Mouse (Mus musculus) gastrocnemius, adult 8-10 months (tissue): ENCODE results near the gene Vti1a. TPM values are rescaled to one million over a fixed set of nuclear protein-coding genes. Genes with fewer than 3 reads are reported as not detected.

ENCODE experiments used
- DNase-seq, 2 experiments: peaks; one replicate each; pipeline ENCODE4 v3.0.0; 2022; ENCODE audit warnings: low spot score in 2 of 2
- total RNA-seq, 4 experiments: library from RNA; stranded (reverse); gene quantifications; 2 replicates each; pipeline ENCODE4 v1.2.4; 2022

Gene Vti1a
- total RNA-seq, 4 experiments from 2014 or later, result 17.6 to 21.8 (median 20.6) TPM

- DNase-seq, result no peak
Measured at GRCm38 (mm10) chr19:55559331-55559730, 243.2 kb downstream of the Vti1a start.

- peak in 1 of 2 experiments; percentile 20 for DNase-seq
Measured at GRCm38 (mm10) chr19:55560088-55560682, 244.1 kb downstream of the Vti1a start.

GRCm38 (mm10) chr19:55561469-55561868, 245.4 kb downstream of the Vti1a start:
- DNase-seq, result no peak

GRCm38 (mm10) chr19:55562487-55563147, 246.5 kb downstream of the Vti1a start:
- no peak for DNase-seq

GRCm38 (mm10) chr19:55563148-55563651, 247.1 kb downstream of the Vti1a start:
- DNase-seq, result no peak

GRCm38 (mm10) chr19:55564104-55564938, 248.2 kb downstream of the Vti1a start:
- no peak for DNase-seq

- no peak for DNase-seq
Measured at GRCm38 (mm10) chr19:55565111-55565510, 249.0 kb downstream of the Vti1a start.

GRCm38 (mm10) chr19:55565523-55566369, 249.7 kb downstream of the Vti1a start:
- no peak for DNase-seq

- no peak for DNase-seq
Measured at GRCm38 (mm10) chr19:55569114-55569513, 253.0 kb downstream of the Vti1a start.

GRCm38 (mm10) chr19:55569894-55570293, 253.8 kb downstream of the Vti1a start:
- DNase-seq, result no peak

- DNase-seq, result no peak
Measured at GRCm38 (mm10) chr19:55570520-55571296, 254.6 kb downstream of the Vti1a start.

GRCm38 (mm10) chr19:55571486-55571885, 255.4 kb downstream of the Vti1a start:
- no peak for DNase-seq

GRCm38 (mm10) chr19:55577306-55578042, 261.4 kb downstream of the Vti1a start:
- no peak for DNase-seq

- DNase-seq, result no peak
Measured at GRCm38 (mm10) chr19:55578094-55579085, 262.3 kb downstream of the Vti1a start.

GRCm38 (mm10) chr19:55579310-55579709, 263.2 kb downstream of the Vti1a start:
- DNase-seq, result no peak

- DNase-seq, result no peak
Measured at GRCm38 (mm10) chr19:55580152-55580551, 264.1 kb downstream of the Vti1a start.

GRCm38 (mm10) chr19:55580667-55581066, 264.6 kb downstream of the Vti1a start:
- DNase-seq, result no peak

- no peak for DNase-seq
Measured at GRCm38 (mm10) chr19:55582896-55583653, 267.0 kb downstream of the Vti1a start.
